Mouse (Mus musculus): Measurements from ENCODE around the gene Cdh16.
A peak's percentile ranks its signal among the peaks of the same experiment; 100 is the strongest.
"Not testable (repeated sequence)": the region's sequence is repeated elsewhere in the genome, so short reads cannot be mapped to it uniquely, and the experiment has no call there.

The Cdh16 gene

GRCm38 (mm10) chr8:104577606-104578005, 46.6 kb downstream of the Cdh16 start:
- DNase-seq (ENCODE audit: low read depth, low spot score): not testable (repeated sequence)

- DNase-seq (ENCODE audit: low read depth, low spot score): no peak
These were observed 47.4 kb downstream of the Cdh16 start for GRCm38 (mm10) chr8:104576820-104577219.

- peak; percentile 87 for DNase-seq (ENCODE audit: low read depth, low spot score)
These were observed 53.5 kb downstream of the Cdh16 start for GRCm38 (mm10) chr8:104570436-104571343.

GRCm38 (mm10) chr8:104569559-104569958, 54.6 kb downstream of the Cdh16 start:
- DNase-seq (ENCODE audit: low read depth, low spot score): no peak

- no peak for DNase-seq (ENCODE audit: low read depth, low spot score)
These were observed 58.8 kb downstream of the Cdh16 start for GRCm38 (mm10) chr8:104565457-104565798.

GRCm38 (mm10) chr8:104564633-104565456, 59.4 kb downstream of the Cdh16 start:
- DNase-seq (ENCODE audit: low read depth, low spot score): peak; percentile 93

GRCm38 (mm10) chr8:104560731-104561130, 63.5 kb downstream of the Cdh16 start:
- DNase-seq (ENCODE audit: low read depth, low spot score): no peak

GRCm38 (mm10) chr8:104557226-104557625, 67.0 kb downstream of the Cdh16 start:
- no peak for DNase-seq (ENCODE audit: low read depth, low spot score)

- no peak for DNase-seq (ENCODE audit: low read depth, low spot score)
These were observed 69.0 kb downstream of the Cdh16 start for GRCm38 (mm10) chr8:104555191-104555590.

Measured in CD4-positive helper T cell, adult 2 months (primary cell).